Mouse (Mus musculus): ENCODE measurements around the gene Usp2. TPM values are rescaled to one million over a fixed set of nuclear protein-coding genes. Genes with fewer than 3 reads are reported as not detected.

The Usp2 gene
- total and polyA plus RNA-seq, 3 experiments, result 73.8 to 206 (median 75.8) TPM

DNA sequence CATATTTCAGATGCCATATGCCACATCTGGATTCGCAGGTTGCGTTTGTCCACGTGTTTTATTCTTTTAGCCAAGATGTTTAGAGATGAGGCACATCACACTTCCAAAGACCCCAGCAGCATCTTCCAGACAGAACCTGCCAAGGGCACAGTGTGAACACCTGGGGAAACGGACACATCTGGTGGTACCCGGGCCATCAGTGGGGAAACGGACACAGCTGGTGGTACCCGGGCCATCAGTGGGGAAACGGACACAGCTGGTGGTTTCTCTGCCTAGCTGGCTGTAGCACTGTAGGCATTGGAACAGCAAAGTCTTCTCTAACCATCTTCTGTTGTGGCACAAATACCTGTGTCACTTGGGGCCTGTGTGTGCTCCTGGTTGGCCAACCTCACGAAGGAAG, 29.0 kb downstream of the Usp2 start:
- peak overlapping the region; percentile 76; the same call in 1 of the 2 replicates for H3K27ac ChIP-seq
- 87% methylated on average over 9 of the region's 9 CpGs for WGBS
- no peaks in the 10 kb centered on the region for H3K27me3 ChIP-seq (ENCODE audit: control insufficient read depth, insufficient read depth, low read length)
- DNase-seq, result peak in 1 of 2 experiments; percentile 17
- no peaks in the 10 kb centered on the region for H3K36me3 ChIP-seq (ENCODE audit: control insufficient read depth, insufficient read depth, low read length)
- H3K79me2 ChIP-seq (replicated peaks; ENCODE audit: control insufficient read depth, insufficient read depth, low read length), result no peaks in the 10 kb centered on the region
- intact Hi-C loops (cut with DNase I), result no loop called here
- H3K4me1 ChIP-seq (ENCODE audit: control insufficient read depth, insufficient read depth, low read length), result 0 out of 2 replicates have a peak, but pooled peaks cover 1% of the 10 kb centered on the region
- no peak overlapping the region for H3K9ac ChIP-seq (ENCODE audit: low read depth, low read length)
- TF ChIP-seq CTCF (IDR thresholded peaks at IDR 0.05) (no peak), POLR2A (IDR thresholded peaks at IDR 0.05; ENCODE audit: insufficient read depth, low read depth, low read length) (no peak), EP300 (IDR thresholded peaks at IDR 0.05; ENCODE audit: insufficient read depth, low read depth, low read length) (no peak)
- H3K4me3 ChIP-seq, result no peak overlapping the region

DNA sequence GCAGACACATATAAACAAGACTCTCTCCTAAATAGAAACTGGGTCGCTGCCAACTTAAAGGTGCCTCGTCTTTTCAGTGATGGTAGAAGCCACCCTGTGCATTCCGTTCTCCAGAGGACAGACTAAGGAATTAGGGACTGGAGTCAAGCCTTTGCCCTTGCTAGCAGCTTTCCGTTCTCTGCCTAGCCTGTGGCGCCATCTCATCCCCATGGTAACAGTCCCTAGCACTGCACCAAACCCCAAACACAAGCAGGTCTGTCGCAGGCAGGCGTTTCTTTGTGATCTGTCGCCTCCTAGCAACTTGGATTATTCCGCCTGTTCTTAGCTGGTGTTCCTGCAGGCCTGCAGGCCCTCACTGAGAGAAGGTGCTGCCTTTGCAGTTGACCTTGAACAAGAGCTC, 29.7 kb downstream of the Usp2 start:
- no peaks in the 10 kb centered on the region for H3K27me3 ChIP-seq (ENCODE audit: control insufficient read depth, insufficient read depth, low read length)
- no peaks in the 10 kb centered on the region for H3K36me3 ChIP-seq (ENCODE audit: control insufficient read depth, insufficient read depth, low read length)
- intact Hi-C loops (cut with DNase I), result no loop called here
- no peak overlapping the region for H3K9ac ChIP-seq (ENCODE audit: low read depth, low read length)
- peak; percentile 29 to 48 for DNase-seq
- no peak overlapping the region for H3K4me3 ChIP-seq
- TF ChIP-seq POLR2A (IDR thresholded peaks at IDR 0.05; ENCODE audit: insufficient read depth, low read depth, low read length) (peak; percentile 48), CTCF (IDR thresholded peaks at IDR 0.05) (no peak), EP300 (IDR thresholded peaks at IDR 0.05; ENCODE audit: insufficient read depth, low read depth, low read length) (peak; percentile 64; the same call in 1 of the 2 replicates)
- peak overlapping the region; percentile 76 for H3K27ac ChIP-seq
- 0 out of 2 replicates have a peak, but pooled peaks cover 1% of the 10 kb centered on the region for H3K4me1 ChIP-seq (ENCODE audit: control insufficient read depth, insufficient read depth, low read length)
- 45% methylated on average over 9 of the region's 9 CpGs for WGBS
- H3K79me2 ChIP-seq (replicated peaks; ENCODE audit: control insufficient read depth, insufficient read depth, low read length), result no peaks in the 10 kb centered on the region

DNA sequence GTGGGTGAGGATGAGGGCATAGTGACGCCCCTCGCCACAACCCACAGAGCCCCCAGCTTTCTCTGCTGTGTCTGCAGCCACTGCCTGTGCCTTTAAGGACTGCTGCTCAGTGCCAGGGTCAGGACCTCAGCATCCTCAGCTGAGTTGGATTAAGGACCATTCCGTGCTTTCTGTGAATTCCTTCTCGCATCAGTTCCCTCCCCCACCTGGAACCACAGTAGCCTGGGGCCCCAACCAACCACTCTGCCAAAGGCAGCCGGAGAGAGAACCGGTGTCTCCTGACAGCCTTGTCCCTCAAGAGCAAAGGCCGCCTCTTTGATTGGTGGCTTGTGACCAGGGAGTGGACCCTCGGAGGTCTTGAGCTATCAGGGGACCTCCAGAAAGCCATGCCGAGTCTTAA, 34.7 kb downstream of the Usp2 start, which contains the start of gene Mfrp:
Mfrp (plus strand) TSS at position 240 of the 400 bp plus-strand sequence.
- TF ChIP-seq CTCF (IDR thresholded peaks at IDR 0.05) (no peak), EP300 (IDR thresholded peaks at IDR 0.05; ENCODE audit: insufficient read depth, low read depth, low read length) (no peak), POLR2A (IDR thresholded peaks at IDR 0.05; ENCODE audit: insufficient read depth, low read depth, low read length) (no peak)
- 0 out of 2 replicates have a peak, but pooled peaks cover under 1% of the 10 kb centered on the region for H3K4me1 ChIP-seq (ENCODE audit: control insufficient read depth, insufficient read depth, low read length)
- WGBS, result 83% methylated on average over 9 of the region's 9 CpGs
- intact Hi-C loops (cut with DNase I), result no loop called here
- no peak within 1 kb of the TSS for H3K9ac ChIP-seq (ENCODE audit: low read depth, low read length)
- H3K36me3 ChIP-seq (ENCODE audit: control insufficient read depth, insufficient read depth, low read length), result no peaks in the 10 kb centered on the region
- no peak within 1 kb of the TSS for H3K27ac ChIP-seq
- H3K4me3 ChIP-seq, result no peak within 1 kb of the TSS
- no peaks in the 10 kb centered on the region for H3K79me2 ChIP-seq (replicated peaks; ENCODE audit: control insufficient read depth, insufficient read depth, low read length)
- peak in 1 of 2 experiments; percentile 15 for DNase-seq
- no peaks in the 10 kb centered on the region for H3K27me3 ChIP-seq (ENCODE audit: control insufficient read depth, insufficient read depth, low read length)

DNA sequence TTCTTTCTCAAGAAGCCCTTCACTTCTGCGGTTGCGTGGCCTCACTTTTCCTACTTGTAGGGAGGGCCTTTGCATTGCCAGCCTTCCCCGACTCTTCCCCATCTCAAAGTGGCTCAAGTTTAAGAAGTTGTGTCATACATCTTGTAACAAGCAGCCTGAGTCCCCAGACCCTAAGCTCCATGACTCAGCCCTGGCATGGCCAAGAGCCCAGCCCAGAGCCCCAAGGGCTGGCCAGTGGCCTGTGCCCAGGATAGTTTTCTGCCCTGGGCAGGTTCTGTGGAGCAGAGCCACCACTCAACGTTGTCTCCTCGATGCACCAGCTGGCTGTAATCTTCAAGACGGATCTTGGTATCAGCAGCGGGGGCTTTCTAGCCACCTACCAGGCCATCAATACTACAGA, 38.1 kb downstream of the Usp2 start:
- no peak for TF ChIP-seq EP300 (IDR thresholded peaks at IDR 0.05; ENCODE audit: insufficient read depth, low read depth, low read length)
- no peak for TF ChIP-seq POLR2A (IDR thresholded peaks at IDR 0.05; ENCODE audit: insufficient read depth, low read depth, low read length)
- TF ChIP-seq CTCF (IDR thresholded peaks at IDR 0.05), result no peak
- Histone ChIP-seq H3K9ac (ENCODE audit: low read depth, low read length) (no peak overlapping the region), H3K27ac (no peak overlapping the region), H3K4me1 (ENCODE audit: control insufficient read depth, insufficient read depth, low read length) (peaks cover 4% of the 10 kb centered on the region; the same call in 1 of the 2 replicates), H3K79me2 (replicated peaks; ENCODE audit: control insufficient read depth, insufficient read depth, low read length) (no peaks in the 10 kb centered on the region; the same call in 1 of the 2 replicates), H3K36me3 (ENCODE audit: control insufficient read depth, insufficient read depth, low read length) (peaks cover 3% of the 10 kb centered on the region; the same call in 1 of the 2 replicates), H3K4me3 (no peak overlapping the region), H3K27me3 (ENCODE audit: control insufficient read depth, insufficient read depth, low read length) (no peaks in the 10 kb centered on the region)
- DNase-seq, result peak in 1 of 2 experiments; percentile 18
- intact Hi-C loops (cut with DNase I), result loop anchor here (5.0 kb wide), 1 partner anchor 33 kb away; no protein-coding TSS in a partner anchor
- 90% methylated on average over 7 of the region's 7 CpGs for WGBS

DNA sequence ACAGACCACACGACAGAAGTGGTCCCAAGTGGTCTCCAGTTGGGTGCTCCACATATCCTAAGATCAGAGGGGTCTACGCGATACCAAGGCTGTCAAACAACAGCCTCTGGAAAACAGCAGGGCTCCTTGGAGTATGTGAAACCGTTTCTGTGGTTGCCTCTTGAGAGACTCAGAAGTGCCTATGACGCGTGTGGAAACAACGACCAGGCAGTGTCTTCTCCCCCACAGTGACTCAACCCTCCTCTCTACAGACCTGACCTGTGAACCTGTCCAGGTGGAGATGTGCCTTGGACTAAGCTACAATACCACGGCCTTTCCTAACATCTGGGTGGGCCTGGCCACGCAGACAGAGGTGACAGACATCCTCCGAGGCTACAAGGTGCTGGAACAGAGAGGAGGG, 39.0 kb downstream of the Usp2 start:
- 86% methylated on average over 10 of the region's 10 CpGs for WGBS
- H3K79me2 ChIP-seq (replicated peaks; ENCODE audit: control insufficient read depth, insufficient read depth, low read length), result no peaks in the 10 kb centered on the region; the same call in 1 of the 2 replicates
- no peak overlapping the region for H3K9ac ChIP-seq (ENCODE audit: low read depth, low read length)
- H3K36me3 ChIP-seq (ENCODE audit: control insufficient read depth, insufficient read depth, low read length), result peaks cover 3% of the 10 kb centered on the region; the same call in 1 of the 2 replicates
- peaks cover 7% of the 10 kb centered on the region; the same call in 1 of the 2 replicates for H3K4me1 ChIP-seq (ENCODE audit: control insufficient read depth, insufficient read depth, low read length)
- H3K4me3 ChIP-seq, result no peak overlapping the region
- no peak overlapping the region for H3K27ac ChIP-seq
- intact Hi-C loops (cut with DNase I), result loop anchor here (5.0 kb wide), 1 partner anchor 33 kb away; no protein-coding TSS in a partner anchor
- peak in 1 of 2 experiments; percentile 11 for DNase-seq
- no peaks in the 10 kb centered on the region for H3K27me3 ChIP-seq (ENCODE audit: control insufficient read depth, insufficient read depth, low read length)
- TF ChIP-seq CTCF (IDR thresholded peaks at IDR 0.05) (no peak), EP300 (IDR thresholded peaks at IDR 0.05; ENCODE audit: insufficient read depth, low read depth, low read length) (no peak), POLR2A (IDR thresholded peaks at IDR 0.05; ENCODE audit: insufficient read depth, low read depth, low read length) (no peak)

DNA sequence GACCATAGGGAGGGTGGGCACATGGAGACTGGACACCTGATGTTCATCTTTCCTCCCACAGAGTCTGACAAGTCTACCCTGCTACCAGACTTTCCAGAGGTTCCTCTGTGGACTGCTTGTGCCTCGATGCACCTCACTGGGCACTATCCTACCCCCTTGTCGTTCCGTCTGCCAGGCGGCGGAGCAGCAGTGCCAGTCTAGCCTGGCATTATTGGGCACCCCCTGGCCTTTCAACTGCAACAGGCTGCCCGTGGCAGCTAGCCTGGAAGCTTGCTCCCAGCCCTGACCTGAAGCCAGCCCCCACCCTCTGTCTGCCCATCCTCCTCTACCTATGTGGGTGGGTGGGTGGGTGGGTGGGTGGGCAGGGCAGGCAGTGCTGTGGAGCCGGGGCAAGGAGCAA, 39.4 kb downstream of the Usp2 start:
- Histone ChIP-seq H3K27me3 (ENCODE audit: control insufficient read depth, insufficient read depth, low read length) (no peaks in the 10 kb centered on the region), H3K79me2 (replicated peaks; ENCODE audit: control insufficient read depth, insufficient read depth, low read length) (no peaks in the 10 kb centered on the region; the same call in 1 of the 2 replicates), H3K27ac (peak overlapping the region; percentile 72; the same call in 1 of the 2 replicates), H3K9ac (ENCODE audit: low read depth, low read length) (no peak overlapping the region), H3K4me1 (ENCODE audit: control insufficient read depth, insufficient read depth, low read length) (peaks cover 7% of the 10 kb centered on the region; the same call in 1 of the 2 replicates), H3K36me3 (ENCODE audit: control insufficient read depth, insufficient read depth, low read length) (peaks cover 3% of the 10 kb centered on the region; the same call in 1 of the 2 replicates), H3K4me3 (no peak overlapping the region)
- 88% methylated on average over 7 of the region's 7 CpGs for WGBS
- TF ChIP-seq EP300 (IDR thresholded peaks at IDR 0.05; ENCODE audit: insufficient read depth, low read depth, low read length) (no peak), POLR2A (IDR thresholded peaks at IDR 0.05; ENCODE audit: insufficient read depth, low read depth, low read length) (no peak), CTCF (IDR thresholded peaks at IDR 0.05) (no peak)
- intact Hi-C loops (cut with DNase I), result loop anchor here (5.0 kb wide), 1 partner anchor 34 kb away; no protein-coding TSS in a partner anchor
- DNase-seq, result peak in 1 of 2 experiments; percentile 18
